Mouse (Mus musculus) left cerebral cortex, postnatal 36 days (tissue): ENCODE data around the gene Podxl. TPM values are rescaled to one million over a fixed set of nuclear protein-coding genes. Genes with fewer than 3 reads are reported as not detected.
A peak's percentile ranks its signal among the peaks of the same experiment; 100 is the strongest.
"Not testable (repeated sequence)": the region's sequence is repeated elsewhere in the genome, so short reads cannot be mapped to it uniquely, and the experiment has no call there.

ENCODE experiments used
- DNase-seq, 2 experiments: peaks; one replicate each; pipeline ENCODE4 v3.0.0; 2021 to 2022; ENCODE audit warnings: low spot score in 2 of 2, mixed read lengths in 1 of 2
- intact Hi-C: fragments of 180-260 bp; cut with DNase I; formaldehyde crosslinking; loops from one replicate; pipeline ENCODE4 v1.15.1; 2025
- total RNA-seq, 2 experiments: library from RNA; stranded (reverse); gene quantifications; 2 replicates each; pipeline ENCODE4 v1.2.3; 2021

The Podxl gene
- total RNA-seq, 2 experiments from 2014 or later, result 15.6 to 17.2 TPM

DNA sequence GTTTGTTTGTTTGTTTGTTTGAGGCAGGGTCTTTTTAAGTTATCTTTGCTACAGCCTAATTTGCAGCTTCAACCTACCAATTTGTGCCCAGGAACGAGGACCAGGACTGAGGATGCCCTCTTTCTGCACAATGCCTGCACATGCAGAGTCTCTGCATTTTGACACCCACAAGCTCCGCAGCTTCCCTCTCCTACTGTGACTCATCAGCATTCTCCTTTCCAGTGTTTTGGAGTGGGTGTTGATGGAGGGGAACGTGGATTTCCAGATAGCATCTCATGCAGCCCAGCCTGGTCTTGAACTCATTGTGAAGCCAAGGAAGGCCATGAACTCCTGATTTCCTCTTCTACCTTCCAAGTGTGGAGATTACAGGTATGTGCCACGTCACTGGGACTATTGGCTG lies 11.3 kb upstream of the Podxl start:
- intact Hi-C loops, result loop anchor here (5.0 kb wide), 1 partner anchor 62 kb away; no protein-coding TSS in a partner anchor
- peak; percentile 37 to 53 for DNase-seq

DNA sequence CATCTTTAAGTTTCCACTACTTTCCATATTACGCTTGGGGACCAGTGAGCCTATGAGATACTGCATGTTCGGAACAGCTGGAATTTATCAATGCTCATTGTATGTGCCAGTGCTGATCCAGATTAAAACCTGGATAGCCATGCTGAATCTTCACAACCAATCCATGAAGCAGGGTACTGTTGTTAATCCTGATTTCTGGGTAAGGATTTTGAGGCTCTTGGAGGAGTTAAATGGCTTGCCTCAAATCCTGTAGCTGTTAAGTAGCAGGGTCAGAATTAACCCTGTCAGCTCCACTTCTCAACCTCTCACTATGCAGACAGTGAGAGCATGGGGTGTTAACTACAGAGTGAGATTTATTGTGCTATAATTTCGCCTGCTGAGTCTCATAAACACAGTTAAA lies 7.7 kb upstream of the Podxl start:
- no peak for DNase-seq
- intact Hi-C loops, result no loop called here

DNA sequence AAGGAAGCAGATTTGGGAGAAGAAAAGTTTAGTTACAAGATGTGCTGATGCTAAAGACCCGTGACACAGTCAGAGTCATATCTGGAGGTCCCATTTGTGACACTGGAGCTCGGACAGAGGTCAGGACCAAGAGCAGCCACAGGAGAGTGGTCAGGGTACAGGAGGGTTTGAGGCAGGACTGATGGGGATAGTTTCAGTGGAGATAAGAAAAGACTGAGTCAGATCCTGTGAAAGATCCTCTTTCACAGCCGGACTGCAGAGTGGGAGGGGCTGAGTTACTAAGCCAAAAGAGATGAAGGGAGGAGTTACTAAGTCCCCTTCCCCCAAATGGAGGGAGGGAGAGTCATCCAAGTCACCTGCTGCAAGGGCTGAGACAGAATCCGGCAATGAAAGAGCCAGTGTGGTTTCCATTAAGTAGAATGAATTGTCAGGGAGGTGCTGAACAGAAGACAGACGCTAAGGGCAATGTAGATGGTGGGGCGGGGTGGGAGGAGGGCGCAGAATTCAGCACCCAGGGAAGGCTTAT lies 4.4 kb upstream of the Podxl start:
- intact Hi-C loops, result no loop called here
- no peak for DNase-seq

DNA sequence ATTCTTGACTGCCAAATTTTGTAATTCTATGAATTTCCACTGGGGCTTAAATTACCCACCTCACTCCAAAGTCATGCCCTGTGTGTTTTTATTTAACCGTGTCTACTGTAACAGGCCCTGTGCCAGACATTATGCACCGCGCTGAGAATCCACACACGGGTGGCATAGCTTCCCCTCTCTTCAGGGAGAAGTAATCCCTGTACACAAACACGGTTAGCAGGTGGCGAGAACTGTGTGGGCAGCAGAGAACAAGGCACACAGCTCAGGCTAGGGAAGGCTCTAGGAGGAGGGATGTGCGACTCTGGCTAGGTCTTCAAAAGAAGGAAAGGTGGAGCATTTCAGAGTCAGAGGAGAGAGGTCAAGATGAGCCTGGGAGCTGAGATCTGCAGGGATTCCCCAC lies 3.4 kb upstream of the Podxl start:
- intact Hi-C loops, result no loop called here
- DNase-seq, result no peak

DNA sequence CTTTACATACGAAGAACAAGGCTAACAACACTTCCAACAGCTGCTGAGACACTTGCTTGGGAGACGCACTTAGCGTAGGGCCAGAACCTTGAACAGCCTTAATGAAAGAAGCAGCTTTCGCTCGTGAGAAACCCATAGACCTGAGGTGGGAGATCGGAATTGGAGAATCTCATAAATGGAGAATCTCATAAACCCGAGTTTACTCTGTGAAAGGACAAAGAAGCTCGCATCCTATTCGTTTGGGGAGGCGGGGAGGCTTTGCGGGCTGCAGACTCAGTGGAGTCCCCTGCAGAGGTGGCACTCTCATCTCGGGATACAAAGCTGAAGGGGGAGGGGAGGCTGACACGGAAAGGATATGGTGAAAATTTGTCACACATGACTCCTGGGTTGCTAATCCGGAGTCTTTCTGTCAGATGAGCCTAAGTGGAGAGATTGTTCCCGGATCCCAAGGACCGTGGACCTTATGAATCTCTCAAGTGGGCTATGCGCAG lies 1.2 kb upstream of the Podxl start:
- no peak for DNase-seq
- intact Hi-C loops, result no loop called here

DNA sequence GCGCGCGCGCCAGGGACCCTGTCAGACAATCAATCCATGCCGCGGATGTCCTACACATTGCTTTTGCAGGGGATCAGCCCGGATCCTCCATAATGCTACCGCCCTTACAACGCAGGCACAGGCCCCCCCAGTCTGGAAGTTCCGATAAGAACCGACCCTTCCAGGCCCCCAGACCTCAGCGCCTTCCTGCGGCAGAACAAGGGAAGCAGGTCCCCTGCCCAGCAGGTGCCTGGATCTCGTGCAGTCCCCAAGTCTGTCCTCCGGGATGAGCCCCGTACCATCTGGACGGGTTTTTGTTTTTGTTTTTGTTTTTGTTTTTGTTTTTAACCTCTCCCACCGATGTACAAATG lies 376 bp upstream of the Podxl start:
- intact Hi-C loops, result no loop called here

DNA sequence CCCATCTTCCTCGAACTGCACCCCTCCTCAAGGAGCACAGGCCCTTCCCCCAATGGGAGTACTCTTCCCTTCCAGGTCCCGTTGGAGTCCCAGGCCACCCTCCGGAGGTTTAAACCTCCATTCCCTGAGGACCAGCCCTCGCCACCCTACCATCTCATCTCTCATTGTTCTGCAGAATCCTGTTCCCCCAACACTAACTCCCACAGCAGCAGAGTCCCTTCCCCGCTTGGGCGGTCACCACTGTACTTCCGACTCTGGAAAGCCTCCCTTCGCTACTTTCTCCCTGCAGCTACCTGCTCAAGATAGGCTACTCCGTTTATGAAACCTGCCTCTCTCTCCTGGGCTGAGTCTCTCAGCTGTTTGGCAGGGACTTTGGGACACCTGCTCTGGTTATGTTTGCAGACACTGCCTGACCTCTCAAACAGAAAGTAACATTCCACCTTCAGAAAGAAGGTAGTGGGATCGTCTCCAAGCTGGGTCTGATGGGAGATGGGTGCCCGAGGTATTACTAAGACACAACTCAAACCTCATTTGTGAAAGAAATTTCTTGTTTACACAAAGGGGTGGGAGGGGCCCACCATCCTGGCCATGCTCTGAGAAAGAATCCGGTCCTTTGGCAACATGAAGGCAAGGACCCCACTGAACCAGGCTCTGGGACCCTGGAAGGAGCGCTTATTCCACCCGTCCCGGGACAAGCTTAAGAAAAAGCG lies 1.3 kb downstream of the Podxl start:
- no peak for DNase-seq
- intact Hi-C loops, result no loop called here

More for the DNA sequence above, 376 bp upstream of the Podxl start:
- DNase-seq, result no peak

DNA sequence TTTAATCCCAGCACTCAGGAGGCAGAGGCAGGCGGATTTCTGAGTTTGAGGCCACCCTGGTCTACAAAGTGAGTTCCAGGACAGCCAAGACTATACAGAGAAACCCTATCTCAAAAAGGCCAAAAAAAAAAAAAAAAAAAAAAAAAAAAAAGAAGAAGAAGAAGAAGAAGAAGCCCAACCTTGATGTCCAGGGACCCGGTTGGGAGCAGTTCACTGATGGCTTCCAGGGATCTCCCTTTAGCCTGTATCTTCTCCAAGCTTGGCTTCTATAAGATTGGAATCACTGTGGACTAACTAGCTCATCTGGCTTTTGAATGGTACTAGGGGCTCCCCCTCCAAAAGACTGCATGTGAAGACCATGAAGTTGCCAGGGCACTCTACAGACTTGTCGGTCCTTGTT lies 1.8 kb downstream of the Podxl start:
- DNase-seq, intact Hi-C loops: not testable (repeated sequence)

DNA sequence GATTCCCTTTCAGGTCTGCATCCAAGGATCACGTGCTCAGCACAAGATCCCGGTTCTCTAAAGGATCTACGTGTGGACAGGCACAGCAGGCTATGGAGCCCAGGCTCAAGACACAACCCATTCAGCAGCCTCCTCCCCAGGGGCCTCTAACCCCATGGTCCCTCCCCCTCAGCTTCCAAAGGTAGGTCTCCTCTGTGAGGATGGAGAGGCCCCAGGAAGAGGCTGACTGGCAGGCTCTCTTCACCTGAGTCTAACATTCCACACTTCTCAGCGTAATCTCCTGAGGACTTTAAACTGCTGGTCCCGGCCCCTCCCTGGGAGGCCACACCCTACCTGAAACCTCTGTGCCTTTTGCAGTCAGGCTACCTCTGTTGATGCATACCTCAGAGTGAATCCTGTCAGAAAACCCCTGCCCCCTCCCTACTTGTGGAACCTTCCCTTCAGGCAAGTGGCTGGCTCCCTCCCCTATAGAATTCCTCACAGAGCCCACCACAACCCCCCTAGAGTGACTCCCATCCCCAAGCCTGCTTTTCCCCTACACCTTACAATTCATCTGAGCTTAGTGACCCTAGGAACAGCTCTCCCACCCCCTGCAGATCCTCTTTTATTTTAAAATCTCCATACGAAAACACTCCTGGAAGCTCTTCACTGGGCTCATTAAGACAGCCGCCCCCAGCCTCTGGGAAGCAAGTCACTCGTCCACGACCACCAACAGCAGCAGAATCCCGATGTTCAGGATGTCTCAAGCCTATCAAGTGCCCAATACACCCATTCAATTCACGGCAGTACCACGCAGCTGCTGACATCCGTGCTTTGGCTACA lies 3.4 kb downstream of the Podxl start:
- no peak for DNase-seq
- intact Hi-C loops, result no loop called here

DNA sequence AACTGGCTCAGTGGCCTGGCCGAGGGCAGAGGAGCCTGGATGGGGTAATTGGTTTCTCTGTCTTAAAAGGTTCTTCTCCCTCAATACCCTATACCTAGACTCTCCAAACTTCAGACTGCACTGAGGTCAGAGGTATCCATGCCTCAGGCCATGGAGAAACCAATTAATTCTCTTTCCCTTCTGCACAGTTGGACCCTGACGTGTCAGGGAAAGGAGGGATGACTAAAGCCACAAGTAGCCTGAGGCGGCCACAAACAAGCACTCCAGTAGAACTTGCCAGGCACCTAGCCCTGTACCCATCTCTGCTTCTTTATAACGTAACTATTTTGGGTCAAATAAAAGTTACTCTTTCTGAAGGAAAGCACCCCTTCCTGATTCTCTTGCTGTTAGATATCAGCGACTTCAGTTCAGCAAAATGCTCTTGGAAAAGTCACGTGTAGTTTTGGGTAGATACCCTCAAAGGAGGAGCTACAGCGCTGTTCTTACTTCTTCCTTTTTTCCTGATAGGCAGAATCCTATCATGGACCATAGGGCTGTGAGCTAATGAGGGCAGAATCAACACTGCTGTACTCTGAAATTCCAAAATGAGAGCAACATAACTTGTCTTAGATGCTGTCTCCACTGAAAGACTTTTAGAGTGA lies 7.2 kb downstream of the Podxl start:
- intact Hi-C loops, result no loop called here
- DNase-seq, result no peak

DNA sequence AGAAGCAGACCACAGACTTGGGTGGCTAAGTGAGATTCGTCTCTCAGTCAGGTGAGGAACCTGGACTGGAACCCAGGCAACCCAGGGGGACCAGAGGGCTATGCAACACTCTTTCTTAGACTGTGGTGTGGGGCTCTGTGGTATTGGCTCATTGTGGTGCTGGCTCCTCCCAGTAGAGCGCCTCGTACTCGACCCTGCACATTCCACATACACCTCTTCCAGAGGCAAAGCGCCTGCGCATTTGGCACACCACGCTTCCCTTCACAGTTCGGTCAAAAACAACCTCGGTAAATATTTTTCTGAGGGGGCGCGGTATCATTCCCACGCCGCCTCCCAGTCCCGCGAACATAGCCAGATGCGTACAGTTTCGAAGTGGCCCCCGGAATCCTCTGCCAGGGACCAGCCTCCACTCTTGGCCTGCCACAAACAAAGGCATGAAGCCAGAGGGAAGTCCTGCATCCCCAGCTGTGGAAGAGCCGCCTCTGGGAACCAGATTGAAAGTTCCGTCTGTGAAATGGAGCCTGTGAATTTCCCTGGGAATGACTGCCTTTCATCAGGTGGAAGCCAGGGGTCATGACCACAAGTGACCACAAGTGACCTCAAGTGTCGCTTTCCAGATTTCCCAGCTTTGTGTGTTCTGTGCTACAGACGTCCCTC lies 12.8 kb downstream of the Podxl start:
- no peak for DNase-seq
- intact Hi-C loops, result no loop called here

DNA sequence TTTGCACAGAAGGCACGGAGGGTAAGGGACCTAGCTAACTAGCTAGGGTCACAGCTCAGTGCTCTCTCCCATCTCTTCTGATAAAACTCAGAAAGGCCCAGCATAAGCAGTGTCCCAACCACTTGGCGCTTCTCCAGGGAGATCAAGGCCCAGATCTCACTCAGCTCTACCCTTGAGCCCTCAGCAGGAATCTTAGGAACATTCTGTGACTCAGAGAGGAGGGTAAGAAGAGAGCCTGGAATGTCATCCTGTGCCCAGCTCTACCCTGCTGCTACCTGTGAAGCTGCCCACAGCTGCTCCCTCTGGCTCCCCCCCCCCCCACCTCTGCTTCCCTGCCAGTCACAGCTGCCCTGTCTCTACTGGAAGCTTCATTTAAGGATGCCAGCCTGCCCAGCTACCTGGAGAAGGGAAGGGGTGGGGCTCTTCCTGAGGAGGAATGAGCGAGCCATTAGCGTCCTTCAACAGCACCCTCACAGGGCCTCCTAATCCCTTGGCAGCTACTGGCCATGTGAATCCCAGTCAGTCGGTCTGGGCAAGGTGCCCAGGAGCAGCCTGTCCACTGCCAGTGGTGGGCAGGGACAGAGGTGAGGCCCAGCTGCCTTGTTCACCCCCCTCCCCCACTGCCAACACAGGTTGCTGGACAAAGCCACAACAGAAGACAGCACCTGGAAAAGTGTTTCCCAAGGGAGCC lies 14.3 kb downstream of the Podxl start:
- DNase-seq, result no peak
- intact Hi-C loops, result no loop called here

DNA sequence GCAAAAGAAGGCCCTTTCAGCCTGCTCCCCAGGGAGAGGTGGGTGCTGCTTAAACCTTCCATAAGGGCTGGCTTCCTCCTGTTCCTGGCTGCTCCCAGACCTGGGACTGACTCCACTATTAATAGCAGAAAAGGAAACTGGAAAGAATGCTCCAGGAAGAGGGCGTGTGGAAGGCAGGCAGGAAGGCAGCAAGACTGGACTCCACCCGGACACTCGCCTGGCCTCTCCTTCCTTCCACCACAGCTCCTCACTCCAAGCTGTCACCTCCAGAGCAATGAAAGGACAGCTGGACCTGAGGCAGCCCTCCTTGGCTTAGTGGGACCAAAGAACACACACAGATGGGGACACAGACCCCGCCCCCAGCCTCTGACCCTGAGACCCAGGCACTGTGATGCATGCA lies 19.5 kb downstream of the Podxl start:
- no peak for DNase-seq
- intact Hi-C loops, result no loop called here

DNA sequence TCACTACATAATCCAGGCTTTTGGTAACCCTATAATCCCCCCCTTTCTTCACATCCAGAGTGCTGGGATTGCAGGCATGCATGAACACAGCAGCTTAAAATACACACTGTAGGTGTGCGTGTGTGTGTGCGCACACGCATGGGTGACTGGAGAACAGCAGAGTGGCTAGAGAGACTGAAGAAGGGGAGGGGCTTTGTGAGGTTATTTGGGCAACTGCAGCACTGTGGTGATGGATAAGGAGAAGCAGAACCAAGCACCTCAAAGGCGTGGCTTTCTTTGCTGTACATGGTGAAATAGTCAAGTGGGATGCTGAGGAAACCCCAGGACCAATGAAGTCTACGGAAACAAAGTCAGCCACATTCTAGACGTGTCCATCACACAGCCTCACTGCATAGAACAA lies 23.8 kb downstream of the Podxl start:
- intact Hi-C loops, result no loop called here
- DNase-seq, result no peak

DNA sequence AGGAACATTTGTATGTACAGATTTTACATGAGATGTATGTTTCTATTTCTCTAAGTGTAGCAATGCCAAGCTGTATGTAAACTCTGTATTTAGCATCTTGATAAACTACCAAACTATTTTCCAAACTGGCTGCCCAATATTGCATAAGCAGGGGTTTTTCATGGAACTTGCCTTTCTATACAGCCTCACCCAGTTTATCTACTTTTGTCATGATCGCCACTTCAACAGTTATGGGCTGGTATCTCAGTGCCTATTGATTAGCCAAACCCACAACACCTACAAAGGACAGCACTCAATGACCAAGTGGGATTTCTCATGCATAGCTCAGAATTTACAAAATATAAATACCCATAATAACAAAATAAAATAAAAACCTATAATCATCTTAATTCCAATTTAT lies 25.7 kb downstream of the Podxl start:
- intact Hi-C loops, result no loop called here
- DNase-seq, result no peak

DNA sequence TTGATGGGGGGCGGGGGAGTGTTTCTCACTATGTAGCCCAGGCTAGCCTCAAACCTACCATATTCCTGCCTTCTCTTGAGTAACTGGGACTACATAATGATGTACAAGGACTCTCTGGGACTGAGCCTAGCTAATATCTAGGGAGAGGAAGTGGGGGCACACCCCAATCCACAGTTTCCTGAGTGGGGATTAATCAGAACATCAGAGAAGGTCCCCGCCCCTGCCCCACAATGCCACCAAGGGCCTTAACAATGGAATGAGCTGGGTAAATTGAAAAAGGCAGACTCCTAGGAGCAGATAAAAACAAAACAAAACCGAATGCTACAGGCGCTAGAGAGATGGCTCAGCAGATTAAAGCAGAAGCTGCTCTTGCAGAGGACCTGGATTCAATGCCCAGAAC lies 26.6 kb downstream of the Podxl start:
- DNase-seq, result no peak
- intact Hi-C loops, result no loop called here

DNA sequence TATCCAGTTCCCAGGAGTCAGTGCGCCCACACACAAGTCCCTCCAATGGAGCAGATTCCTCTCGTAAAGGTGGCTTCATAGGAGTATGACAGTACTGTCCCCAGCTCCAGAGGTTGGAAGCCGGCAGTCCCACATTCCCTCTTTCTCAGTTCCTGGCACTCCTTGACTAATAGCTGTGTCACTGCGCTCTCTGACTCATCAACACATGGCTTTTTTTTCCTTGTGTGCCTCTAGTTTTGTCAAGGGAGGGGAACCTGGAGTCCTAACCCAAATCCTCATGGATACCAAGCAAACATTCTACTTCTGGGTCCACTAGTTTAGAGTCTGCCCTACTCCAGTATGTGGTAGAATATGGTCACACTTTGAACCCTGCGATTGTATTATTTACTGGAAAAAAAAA lies 29.1 kb downstream of the Podxl start:
- intact Hi-C loops, result no loop called here

DNA sequence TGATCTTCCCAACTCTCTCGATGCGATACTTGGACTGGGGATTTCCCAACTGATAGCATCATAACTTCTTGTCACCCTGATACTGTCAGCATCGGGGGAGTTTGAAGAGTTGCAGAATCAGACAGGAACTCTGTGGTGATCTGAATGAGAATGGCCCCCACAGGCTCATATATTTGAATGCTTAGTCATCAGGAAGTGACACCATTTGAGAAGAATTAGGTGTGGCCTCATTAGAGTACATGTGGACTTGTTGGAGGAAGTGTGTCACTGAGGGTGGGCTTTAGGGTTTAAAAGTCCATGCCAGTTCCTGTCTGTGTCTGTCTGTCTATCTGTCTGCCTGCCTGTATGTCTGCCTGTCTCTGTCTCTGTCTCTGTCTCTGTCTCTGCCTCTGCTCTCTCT lies 31.9 kb downstream of the Podxl start:
- intact Hi-C loops, result no loop called here

More for the DNA sequence above, 29.1 kb downstream of the Podxl start:
- no peak for DNase-seq

DNA sequence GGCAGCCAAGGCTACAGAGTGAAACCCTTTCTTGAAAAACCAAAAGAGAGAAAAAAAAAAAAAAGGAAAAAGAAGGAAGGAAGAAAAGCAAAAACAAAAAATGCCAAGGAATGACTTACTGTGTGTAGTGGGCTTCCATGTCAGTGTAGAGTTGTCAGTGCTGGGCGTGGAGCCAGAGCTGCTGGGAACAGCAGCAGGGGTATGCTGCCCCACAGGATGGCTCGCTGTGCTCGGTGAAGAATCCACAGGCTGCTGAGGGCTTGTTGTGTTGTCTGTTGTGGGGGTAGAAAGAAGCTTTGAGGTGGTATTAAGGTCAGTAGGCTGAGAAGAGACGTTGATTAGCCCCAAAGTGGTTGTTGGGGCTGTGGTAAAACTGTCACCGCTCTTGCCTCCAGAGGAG lies 35.4 kb downstream of the Podxl start:
- intact Hi-C loops, result no loop called here

More for the DNA sequence above, 31.9 kb downstream of the Podxl start:
- DNase-seq, result no peak

More for the DNA sequence above, 35.4 kb downstream of the Podxl start:
- DNase-seq, result no peak
